22 mouse cellular contexts compared by ENCODE assay signal in the genomic region with DNA sequence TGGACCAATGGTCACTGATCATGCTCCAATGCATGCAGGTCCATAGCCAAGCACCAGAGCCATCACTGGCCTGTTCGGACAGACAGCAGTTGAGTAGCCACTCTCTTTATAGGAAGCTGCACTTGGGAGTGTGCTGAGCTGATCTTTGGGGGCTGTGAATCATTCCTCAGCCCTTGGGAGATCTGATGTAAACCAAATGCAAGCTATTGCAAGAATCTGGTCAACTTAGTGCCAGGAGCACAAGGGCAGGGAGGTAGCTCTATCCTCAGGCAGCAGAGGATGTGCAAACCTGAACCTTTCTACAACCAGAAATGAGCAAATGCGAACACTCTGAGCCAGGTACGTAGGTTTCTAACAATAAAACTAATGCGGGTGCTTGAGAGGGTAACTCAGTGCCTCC.
"Had no signal": no experiment of that assay in that cellular context is flagged by ENCODE, and none has a peak within 500 bp of the region (broad histone marks: within the 10 kb centered on the region; RNA-seq: fewer than 3 reads in every experiment).

No protein-coding gene starts in this region.

- H3K27ac ChIP-seq: heart, embryonic 10.5 days; hindbrain, embryonic 13.5 days; hindbrain, embryonic 15.5 days; hindbrain, postnatal 0 days; kidney, embryonic 15.5 days; kidney, postnatal 0 days; limb, embryonic 13.5 days; limb, embryonic 15.5 days; liver, embryonic 12.5 days; liver, embryonic 14.5 days had no signal

- DNase-seq: gastrocnemius, postnatal 25 days; heart, adult 18-20 months; heart, postnatal 14 days; heart, postnatal 36 days; kidney, adult 11 months; kidney, adult 2 months; kidney, adult 9 months; kidney, postnatal 14 days; kidney, postnatal 36 days; layer of hippocampus, postnatal 36 days; left cerebral cortex, postnatal 4 days had no signal

- H3K27me3 ChIP-seq: heart, embryonic 12.5 days; hindbrain, embryonic 13.5 days; hindbrain, embryonic 15.5 days; kidney, embryonic 15.5 days; limb, embryonic 13.5 days; limb, embryonic 15.5 days; liver, embryonic 12.5 days had no signal

- H3K4me3 ChIP-seq: heart, embryonic 10.5 days; heart, embryonic 12.5 days; hindbrain, embryonic 13.5 days; hindbrain, embryonic 15.5 days; kidney, embryonic 15.5 days; limb, embryonic 13.5 days; limb, embryonic 15.5 days; liver, embryonic 12.5 days had no signal

- H3K4me2 ChIP-seq: heart, embryonic 12.5 days; hindbrain, embryonic 13.5 days; hindbrain, embryonic 15.5 days; kidney, embryonic 15.5 days; limb, embryonic 13.5 days; limb, embryonic 15.5 days; liver, embryonic 12.5 days had no signal

- H3K36me3 ChIP-seq: kidney, embryonic 15.5 days; limb, embryonic 15.5 days; liver, embryonic 12.5 days had no signal
